Mouse (Mus musculus): ENCODE results near the gene Syt2.

Syt2 gene

DNA sequence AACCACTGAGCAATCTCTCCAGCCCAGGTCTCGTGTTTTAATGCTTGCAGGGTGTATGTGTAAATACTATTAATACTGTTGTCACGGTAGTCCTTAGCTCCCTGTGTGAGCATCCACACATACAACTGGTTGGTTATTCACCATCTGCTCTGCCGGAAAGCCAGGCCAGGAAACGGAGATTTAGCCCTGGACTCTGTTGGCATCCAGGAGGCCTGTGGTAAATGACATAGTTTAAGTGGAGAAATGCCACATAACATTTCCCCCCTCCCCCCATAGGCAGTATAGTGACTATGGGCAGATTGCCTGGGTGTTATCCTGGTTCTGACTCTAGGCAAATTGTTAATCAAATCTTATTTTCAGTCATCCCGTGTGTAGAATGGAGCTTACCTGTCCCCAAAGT, 4.3 kb downstream of the Syt2 start:
- no peak for DNase-seq (ENCODE audit: low read depth, low spot score)

DNA sequence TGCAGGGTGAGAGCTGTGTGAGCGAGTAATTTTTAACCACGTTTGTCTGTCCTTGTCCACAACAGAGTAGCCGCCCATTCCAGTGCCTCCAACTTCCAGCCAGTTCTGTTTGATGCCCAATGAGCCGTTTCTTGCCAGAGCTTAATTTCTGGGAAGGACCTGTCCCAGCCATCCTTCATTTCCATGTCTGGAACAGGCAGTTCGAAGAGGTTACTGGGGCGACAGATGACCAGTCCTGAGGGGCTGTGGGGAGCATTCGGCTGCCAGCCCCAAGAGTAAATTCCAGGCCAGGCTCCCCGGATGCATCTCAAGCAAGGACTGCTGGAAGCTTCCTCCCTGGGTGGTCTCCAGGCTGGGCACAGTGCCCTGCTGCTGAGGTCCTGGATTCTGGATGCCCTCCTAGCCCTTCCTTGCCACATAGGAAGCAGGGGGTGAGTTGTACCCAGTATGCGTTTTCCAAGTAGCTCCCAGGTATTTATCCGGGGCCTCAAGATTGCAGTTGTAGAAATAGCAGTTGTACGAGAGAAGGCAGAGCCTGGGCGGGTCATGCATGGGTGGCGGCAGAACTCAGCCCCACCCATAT, 4.9 kb downstream of the Syt2 start:
- no peak for DNase-seq (ENCODE audit: low read depth, low spot score)

DNA sequence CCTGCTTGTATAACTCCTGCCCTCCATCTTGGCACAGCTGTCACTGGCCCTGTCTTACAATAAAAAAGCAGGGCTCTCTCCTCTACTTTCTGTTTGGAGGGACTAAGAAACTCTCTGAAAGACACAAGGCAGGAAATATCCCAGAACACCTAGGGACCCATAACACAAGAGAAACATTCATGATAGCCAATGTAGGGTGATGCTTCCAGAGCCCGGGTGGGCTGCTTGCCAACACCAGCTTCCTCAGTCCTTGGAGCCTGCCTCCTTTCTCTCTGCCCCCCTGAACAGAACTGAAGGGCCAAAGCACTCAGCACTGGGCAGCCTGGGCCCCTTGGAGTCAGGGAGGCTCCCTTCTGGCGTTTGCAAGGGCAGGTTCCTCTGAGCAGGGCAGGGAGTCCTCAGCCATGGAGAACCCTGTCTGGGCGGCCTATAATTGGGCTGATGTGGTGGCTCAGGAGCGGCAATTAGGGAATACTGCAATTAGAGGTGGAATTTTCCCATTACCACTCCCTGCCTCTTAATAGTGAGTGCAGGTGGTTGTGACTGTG, 5.4 kb downstream of the Syt2 start:
- no peak for DNase-seq (ENCODE audit: low read depth, low spot score)

DNA sequence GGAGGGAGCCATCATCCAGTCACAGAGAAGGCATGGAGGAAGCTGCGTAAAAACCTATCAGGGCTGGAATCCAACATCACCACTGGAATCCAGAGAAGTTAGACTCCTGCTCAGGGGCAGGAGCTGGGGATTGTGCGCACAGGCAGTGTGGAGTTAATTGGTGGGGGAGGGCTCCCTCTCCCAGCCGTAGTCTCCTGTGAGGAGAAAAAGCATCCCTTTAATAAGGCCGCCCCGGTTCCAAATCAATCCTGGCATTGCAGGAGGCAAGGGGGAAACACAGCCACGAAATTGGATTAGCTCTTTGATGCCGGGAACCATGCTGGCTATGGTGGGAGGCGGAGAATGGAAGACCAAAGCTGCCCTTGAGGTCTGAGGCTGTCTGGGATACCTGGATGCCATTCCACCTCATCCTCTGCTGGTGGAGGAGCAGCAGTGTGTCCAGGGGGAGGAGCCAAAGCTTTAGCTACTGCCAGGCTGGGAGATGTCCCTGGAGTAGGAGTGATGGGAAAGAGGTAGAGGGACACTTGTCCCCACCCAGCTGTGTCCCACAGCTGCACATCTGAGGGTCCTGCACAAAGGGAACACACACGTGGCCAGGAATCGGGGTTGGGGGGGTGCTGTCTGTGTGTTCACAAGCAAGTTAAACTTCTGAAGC, 7.3 kb downstream of the Syt2 start:
- no peak for DNase-seq (ENCODE audit: low read depth, low spot score)

DNA sequence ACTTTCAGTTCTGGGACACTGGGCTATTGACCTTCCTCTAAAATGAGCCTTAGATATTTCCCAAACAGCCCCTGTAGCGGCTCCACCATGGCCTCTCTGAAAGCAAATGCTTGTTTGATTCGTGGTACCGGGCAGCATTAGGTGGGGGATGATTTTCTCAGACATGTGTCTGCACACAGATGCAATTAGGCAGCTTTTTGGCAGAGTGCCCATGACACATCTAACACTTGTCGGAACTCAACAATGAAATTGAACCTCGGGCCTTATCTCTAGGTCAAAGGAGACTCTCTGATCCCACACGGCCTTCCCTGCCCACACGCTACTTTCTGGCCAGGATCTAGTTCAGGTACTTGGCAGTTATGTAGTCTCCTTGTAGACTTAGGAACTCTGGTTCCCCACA, 12.4 kb downstream of the Syt2 start:
- DNase-seq (ENCODE audit: low read depth, low spot score), result no peak

DNA sequence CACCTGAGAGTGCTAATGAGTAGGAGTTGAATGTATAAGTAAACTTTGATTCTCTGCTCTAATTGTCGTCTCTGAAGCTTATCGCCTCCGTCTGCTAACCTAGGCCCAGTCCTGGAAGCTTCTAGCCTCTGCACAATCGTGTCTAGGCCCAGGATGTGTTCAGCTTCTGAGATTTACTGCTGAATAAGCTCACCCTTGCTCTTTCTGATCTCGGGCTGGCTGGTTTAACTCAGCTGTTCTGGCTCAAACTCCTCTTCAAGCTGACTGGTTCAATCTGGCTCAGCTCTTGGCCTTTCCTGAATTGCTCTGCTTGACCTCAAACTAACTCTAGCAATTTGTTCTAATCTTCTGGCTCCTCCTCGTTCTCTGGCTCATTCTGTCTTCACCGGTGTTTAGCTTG, 13.7 kb downstream of the Syt2 start:
- DNase-seq (ENCODE audit: low read depth, low spot score), result no peak

DNA sequence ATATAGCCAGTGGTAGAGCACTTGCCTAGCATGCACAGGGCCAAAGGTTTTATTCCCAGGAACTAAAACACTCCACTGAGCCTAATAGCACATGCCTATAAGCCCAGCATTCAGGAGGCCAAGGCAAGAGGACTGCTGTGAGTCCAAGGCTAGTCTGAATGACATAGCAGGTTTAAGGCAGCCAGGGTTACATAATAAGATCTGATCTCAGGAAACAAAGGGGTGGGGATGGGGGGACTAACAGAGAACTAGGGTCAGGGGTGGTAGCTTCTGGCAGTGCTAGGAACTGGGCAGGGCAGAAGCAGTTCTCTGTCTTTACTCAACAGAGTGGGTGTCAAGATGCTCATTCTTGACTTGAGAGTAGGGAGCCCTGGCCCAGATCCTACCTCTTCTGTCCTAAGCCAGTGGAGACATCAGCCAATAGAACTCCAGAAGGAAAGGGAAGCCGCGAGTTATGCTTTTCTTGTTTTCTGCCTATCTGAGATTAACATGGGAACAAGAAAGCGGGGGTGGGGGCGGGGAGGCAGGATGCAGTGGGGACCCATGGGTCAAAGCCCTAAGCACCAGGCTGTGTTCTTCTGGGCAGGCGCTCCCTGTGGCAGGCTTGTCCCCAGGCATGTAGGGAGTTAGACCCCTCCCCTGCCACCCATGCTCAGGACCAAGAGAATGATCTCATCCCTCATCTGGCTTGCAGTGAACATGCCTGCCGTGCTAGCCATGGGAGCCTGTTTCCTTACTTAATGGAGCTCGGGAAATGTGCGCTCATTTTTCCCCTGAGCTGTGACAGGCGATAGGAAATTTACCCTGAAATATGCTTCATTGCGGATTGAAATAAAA, 25.0 kb downstream of the Syt2 start:
- no peak for DNase-seq (ENCODE audit: low read depth, low spot score)

DNA sequence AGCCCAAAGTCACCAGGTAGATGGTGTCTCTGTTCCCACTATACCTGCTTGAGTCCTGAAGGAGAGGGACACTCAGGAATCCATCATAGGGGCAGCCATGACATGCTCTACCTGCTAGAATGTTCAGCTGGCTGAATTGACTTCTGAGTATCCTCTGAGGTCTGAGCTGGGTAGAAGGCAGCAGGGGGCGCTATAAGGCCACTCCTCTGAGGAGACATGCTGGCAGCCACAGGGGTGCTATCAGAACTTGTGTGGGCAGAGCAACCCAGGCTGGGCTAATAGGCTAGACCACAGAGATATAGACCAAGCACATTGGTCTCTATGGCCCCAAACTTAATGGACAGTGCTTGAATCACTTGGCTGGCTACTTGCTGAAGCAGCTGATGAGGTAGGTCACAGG, 27.8 kb downstream of the Syt2 start:
- no peak for DNase-seq (ENCODE audit: low read depth, low spot score)

DNA sequence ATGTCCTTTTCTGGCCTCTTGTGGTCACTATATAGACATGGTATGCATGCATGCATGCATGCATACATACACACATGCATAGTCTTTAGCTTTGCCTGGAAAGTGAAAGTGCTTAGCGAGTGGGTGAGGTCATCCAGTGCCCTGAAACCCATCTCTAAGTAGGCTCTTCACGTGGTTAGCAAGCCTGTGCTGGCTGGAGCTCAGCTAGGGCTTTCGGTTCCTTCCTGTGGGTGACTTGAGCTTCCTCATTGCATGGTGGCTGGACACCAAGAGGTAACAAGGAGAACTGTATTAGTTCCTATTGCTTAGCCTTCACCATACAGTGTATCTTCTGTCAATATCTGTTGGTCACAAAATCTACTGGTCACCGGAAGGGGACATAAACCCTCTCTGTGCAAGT, 33.0 kb downstream of the Syt2 start:
- no peak for DNase-seq (ENCODE audit: low read depth, low spot score)

DNA sequence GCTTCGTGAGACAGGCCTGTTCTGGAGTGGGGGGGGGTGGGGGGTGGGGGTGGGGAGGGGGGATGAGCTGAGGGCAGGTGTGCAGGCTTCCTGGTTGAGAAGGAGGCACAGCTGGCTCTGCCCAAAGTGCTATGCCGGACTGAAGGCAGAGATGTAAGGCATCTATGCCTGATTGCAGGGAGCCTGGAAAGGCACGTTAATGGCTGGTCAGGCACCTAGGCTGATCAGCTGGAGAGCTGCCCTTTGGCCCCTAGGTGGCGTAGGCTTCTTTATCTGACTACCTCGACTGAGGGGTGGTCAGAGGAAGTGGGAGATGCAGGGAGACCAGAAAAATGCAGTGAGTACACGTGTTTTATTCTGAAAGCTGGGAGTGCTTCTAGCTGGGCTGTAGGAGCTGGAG, 34.1 kb downstream of the Syt2 start:
- no peak for DNase-seq (ENCODE audit: low read depth, low spot score)

DNA sequence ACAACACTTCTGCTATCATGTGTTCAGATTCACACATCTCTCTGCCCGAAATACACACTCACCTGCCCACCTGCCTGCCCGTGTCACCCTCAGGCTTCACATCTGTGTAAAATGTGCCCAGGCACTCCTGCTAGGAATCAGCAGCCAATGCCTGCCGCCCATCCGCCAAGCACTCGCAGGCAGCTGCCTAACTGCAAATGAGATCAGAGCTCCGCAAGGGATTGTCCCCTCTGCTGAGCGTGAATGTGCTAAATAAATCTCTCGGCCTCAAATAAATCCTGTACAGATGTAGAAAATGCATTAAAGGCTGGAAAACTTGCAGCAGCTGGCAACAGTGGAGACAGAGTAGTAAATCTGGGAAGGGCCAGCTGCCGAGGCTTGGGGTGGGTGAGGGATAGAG, 36.0 kb downstream of the Syt2 start:
- no peak for DNase-seq (ENCODE audit: low read depth, low spot score)

DNA sequence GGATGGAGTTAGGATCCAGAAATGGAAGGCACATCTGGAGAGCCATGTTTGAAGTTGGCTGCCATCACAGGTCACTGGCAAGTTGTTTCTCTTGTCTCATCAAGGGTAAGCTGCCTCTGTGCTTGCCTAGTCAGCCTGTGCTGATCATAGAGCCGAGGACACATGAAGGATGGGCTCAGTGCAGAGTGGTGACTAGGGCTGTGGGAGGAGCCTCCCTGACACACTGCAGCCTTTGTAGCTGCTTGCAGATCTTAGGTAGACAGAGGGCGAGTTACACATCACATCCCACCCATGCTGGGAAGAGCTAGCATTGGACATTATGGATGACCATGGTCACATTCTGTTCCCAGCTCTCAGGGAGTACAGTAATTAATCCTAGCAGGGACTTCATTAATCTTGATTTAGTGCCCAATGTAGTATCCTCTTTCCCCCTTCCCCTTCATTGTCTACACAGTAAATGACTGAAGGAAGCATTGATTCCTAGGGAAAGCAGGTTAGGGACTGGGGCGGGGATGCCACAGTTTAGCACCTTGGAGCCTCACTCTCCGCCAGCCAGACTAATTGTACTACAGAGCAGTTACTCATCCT, 40.5 kb downstream of the Syt2 start:
- DNase-seq (ENCODE audit: low read depth, low spot score), result no peak

DNA sequence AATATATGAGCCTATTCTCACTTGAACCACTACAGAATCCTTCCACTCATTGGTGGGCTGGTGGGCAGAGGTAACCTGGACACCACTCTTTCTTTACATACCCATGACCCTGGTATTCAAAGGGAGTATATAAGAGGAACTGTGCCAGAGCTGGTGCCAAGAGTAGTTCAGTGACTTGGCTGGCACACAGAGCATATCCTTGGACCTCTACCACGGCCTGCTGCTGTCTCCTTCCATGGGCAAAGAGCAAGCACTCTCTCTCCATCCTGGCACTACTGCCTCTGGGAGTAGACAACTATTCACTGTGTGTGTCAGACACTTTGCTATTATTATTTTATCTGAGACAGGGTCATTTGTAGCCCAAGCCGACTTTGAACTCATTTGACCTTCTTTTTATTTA, 49.8 kb downstream of the Syt2 start:
- DNase-seq (ENCODE audit: low read depth, low spot score), result no peak

DNA sequence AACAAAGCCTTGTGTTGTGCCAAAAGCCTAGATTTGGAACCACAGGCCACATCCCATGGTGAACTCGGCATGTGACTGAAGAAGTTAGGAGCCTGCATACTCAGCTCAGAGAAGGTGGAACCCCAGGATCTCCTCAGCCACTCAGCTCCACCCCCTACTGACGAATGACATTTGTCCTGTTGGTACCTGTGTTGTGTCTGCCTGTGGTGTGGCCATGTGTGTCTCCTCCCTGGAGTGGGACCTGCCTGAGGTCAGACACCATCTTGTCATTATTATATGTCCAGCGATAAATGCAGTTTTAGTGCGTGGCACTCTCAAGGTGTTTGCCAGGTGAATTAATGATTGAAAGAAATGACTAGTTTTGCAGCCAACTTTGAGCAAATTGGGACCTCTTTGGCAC, 50.6 kb downstream of the Syt2 start:
- DNase-seq (ENCODE audit: low read depth, low spot score), result no peak

DNA sequence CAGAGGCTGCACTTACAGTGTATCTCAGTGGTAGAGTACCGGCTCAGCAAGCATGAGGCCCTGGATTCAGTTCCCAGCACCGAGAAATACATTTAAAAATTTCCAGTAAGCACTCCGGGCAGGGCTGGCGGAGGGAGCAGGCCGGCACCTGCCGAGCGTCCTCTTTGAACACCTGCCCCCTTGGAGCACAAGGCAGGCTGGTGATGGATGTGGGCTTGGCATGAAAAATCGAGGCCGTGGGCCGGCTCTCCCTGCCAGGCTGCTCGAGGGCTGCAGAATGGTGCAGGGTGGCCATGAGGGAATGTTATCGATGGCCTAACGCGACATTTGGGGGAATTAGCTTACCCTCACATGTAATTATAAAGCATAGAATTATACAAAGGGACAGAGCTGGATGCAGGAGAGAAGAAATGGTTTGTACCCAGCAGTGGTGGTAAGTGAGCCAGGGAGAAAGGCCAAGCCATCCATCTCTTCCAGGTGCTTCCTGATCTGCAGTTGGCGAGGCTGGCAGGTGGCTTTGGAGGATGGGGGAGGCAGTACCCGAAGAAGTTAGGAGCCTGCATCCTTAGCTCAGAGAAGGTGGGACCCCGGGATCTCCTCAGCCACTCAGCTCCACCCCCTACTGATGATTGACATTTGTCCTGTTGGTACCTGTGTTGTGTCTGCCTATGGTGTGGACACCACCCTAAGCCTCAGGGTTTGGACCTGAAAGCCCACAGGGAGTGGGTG, 51.2 kb downstream of the Syt2 start:
- DNase-seq (ENCODE audit: low read depth, low spot score), result no peak

DNA sequence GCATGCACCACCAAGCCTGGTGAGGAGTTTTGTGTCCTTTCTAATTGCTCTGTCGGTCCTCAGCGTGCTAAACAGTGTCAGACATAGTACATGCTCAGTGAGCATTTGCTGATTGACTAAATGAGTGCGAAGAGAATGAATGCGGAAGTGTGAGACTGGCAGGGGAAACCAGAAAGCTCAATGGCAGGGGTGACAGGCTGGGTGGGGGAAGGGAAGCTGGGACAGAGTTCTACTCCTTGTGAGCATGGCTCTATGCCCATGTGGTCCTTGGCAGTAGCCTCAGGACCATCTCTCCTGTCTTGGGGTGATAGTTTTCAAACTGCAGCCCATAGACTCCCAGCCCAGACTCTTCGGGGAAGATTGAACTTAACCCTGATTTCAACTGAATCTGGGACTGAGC, 52.0 kb downstream of the Syt2 start:
- DNase-seq (ENCODE audit: low read depth, low spot score), result no peak

DNA sequence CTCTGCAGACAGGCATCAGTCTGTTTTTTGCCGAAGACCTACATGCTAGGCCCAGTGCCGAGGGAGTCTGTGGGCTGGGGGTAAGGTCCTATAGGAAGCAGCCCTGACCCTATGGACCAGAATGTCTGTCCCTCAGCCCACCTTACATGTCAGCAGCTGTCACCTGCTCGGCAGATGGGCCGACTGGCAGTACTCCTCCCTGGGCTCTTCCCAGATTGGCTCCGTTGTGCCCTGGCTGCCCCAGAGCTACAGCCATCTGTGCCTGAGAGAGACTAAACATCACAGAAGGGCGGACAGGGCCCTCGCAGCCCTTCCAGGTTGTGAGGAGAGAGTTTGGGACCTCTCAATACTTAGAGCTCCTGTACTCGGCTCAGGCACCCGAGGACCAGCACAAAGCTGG, 52.9 kb downstream of the Syt2 start:
- DNase-seq (ENCODE audit: low read depth, low spot score), result no peak

DNA sequence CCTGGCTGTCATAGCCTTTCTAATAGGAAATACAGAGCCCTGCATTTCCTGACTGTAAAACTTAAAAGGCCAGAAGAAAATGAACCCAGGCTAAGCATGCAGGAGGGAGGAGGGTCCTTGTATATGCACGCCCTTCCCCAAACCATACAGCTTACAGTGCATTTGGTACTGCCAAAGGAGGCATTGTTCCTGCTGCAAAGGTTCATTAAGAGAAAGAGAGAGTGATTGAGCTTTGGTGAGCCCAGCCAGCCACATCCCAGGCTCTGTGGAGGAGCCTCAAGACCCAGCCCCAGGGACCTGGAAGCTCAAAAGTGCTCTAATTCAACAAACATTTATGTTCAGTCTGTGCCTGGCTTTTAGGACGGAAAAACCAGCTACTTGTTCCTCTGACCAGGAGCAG, 53.7 kb downstream of the Syt2 start:
- no peak for DNase-seq (ENCODE audit: low read depth, low spot score)

DNA sequence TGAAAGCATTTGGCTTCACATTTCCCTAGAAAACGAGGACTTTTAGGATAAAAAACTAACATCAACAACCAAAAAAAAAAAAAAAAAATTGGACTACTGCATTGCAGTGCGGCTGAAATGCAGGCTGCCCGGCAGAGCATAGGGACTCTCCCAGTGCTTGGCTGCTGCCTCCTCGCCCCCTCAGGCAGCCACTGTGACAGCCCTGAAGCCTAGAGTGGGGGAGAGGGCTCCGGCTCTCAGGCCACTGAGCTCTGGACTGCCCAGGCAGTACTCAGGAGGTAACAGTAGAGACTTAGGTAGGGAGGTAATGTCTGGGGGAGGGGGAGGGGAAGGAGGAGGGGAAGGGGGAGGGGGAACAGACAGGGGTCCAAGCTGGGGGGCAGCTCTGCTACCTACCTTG, 54.2 kb downstream of the Syt2 start:
- no peak for DNase-seq (ENCODE audit: low read depth, low spot score)

DNA sequence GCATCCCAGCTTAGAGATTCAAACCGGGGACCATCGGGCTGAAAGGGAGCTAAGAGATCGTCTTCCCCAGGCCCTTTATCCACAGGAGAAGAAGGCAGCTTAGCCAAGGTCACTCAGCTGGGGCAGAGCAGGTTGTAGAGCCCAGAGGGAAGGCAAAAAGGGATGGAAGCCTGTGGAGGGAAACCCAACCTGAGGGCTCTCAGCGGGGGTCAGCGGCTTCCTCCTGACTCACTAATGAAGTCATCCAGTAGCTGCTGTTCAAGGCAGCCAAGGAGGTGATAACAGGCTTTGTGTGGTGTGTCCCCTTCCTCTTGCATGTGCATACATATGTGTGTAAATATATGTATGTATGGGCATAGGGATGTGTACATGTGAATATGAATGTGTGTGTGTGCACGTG, 54.7 kb downstream of the Syt2 start:
- DNase-seq (ENCODE audit: low read depth, low spot score), result no peak

DNA sequence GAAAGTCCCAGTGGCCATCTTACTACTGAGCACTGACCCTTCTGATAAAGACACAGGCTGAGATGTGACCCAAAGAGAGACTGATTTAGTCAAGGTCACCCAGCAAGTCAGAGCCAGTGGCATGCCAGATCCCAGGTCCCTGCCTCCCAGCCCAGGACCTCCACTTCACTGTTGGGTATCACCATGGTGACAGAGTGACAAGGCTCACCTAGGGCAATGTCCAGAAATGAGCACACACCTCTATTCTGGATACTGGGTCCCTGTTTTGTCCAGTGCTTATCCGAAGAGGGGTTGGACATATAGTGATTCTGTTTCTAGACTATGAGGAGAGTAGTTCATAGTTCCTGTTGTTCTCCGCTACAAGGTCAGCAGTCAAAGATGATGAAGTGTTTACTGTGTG, 56.8 kb downstream of the Syt2 start:
- no peak for DNase-seq (ENCODE audit: low read depth, low spot score)
